ENCODE assay signal across 16 mouse cellular contexts in the genomic region with DNA sequence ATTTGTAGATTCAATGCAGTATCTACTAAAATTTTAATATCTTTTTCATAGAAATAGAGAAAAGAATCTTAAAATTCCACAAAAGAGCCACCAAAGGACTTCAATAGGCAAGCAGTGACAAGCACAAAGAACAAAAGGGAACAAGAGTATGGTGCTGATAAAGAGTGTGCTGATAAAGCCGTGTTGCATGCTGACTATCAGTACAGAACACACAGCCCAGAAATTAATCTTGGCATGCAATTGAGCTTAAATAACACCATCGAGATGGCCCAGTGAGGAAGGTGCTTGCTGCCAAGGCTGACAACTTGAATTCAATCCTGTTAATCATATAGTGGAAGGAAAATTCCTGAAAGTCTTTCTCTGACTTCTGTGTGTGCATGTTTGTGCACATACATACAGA. TPM values are rescaled to one million over a fixed set of nuclear protein-coding genes. Genes with fewer than 3 reads are reported as not detected.
DNase-seq lines count a peak whose midpoint lies in the region; ATAC-seq and TF ChIP-seq lines count a peak whose summit lies in the region.
"Had no signal": no experiment of that assay in that cellular context is flagged by ENCODE, and none has a peak within 500 bp of the region (broad histone marks: within the 10 kb centered on the region; RNA-seq: fewer than 3 reads in every experiment).

No protein-coding gene starts in this region.

- no peaks in the 10 kb centered on the region for H3K27me3 ChIP-seq in intestine, embryonic 16.5 days (replicated peaks; ENCODE audit: control insufficient read depth, insufficient read depth, low read length)
- no peaks in the 10 kb centered on the region for H3K27me3 ChIP-seq in intestine, postnatal 0 days (replicated peaks; ENCODE audit: control insufficient read depth, insufficient read depth, low read length)
- H3K27me3 ChIP-seq in liver, postnatal 0 days (ENCODE audit: insufficient read depth, low read length), result no peaks in the 10 kb centered on the region
- H3K27me3 ChIP-seq: CH12.LX; neural tube, embryonic 15.5 days had no signal

- no peak overlapping the region for H3K27ac ChIP-seq in intestine, embryonic 16.5 days (ENCODE audit: low read length)
- H3K27ac ChIP-seq in intestine, postnatal 0 days (ENCODE audit: low read depth, low read length), result no peak overlapping the region
- no peak overlapping the region for H3K27ac ChIP-seq in liver, postnatal 0 days (ENCODE audit: low read depth)
- H3K27ac ChIP-seq: midbrain, embryonic 10.5 days; neural tube, embryonic 15.5 days had no signal

- TF ChIP-seq EP300 in liver, postnatal 0 days (IDR thresholded peaks at IDR 0.05; ENCODE audit: low read depth), result peak; percentile 92

- peak; percentile 56 to 69 for DNase-seq in cerebellum, postnatal 14 days
- no peak for DNase-seq in cerebellum, adult 8-10 months
- DNase-seq in liver, postnatal 0 days, result no peak
- no peak for DNase-seq in adipocyte (ENCODE audit: low spot score)
- DNase-seq: adrenal gland, adult 2 months; cerebellum, adult 9-10 months; gastrocnemius, postnatal 14 days; kidney, postnatal 4 days; thymus, postnatal 36 days had no signal

- WGBS in intestine, embryonic 16.5 days, result 67% methylated on average over 2 of the region's 2 CpGs
- WGBS in intestine, postnatal 0 days, result 41% methylated on average over 2 of the region's 2 CpGs
- 49% methylated on average over 2 of the region's 2 CpGs for WGBS in liver, postnatal 0 days (ENCODE audit: insufficient replicate concordance)

- no peaks in the 10 kb centered on the region for H3K9me3 ChIP-seq in intestine, embryonic 16.5 days (ENCODE audit: control insufficient read depth, low read length)
- no peaks in the 10 kb centered on the region for H3K9me3 ChIP-seq in intestine, postnatal 0 days (ENCODE audit: control insufficient read depth)
- no peaks in the 10 kb centered on the region for H3K9me3 ChIP-seq in liver, postnatal 0 days (ENCODE audit: low read length)
- H3K9me3 ChIP-seq: midbrain, embryonic 10.5 days; neural tube, embryonic 15.5 days had no signal

- no peak overlapping the region for H3K9ac ChIP-seq in intestine, embryonic 16.5 days (ENCODE audit: low read depth, low read length)
- no peak overlapping the region for H3K9ac ChIP-seq in intestine, postnatal 0 days (ENCODE audit: low read depth, low read length)
- H3K9ac ChIP-seq in liver, postnatal 0 days (replicated peaks), result no peak overlapping the region
- H3K9ac ChIP-seq: neural tube, embryonic 15.5 days had no signal

- no peak overlapping the region for H3K4me3 ChIP-seq in intestine, embryonic 16.5 days (ENCODE audit: low read length)
- no peak overlapping the region for H3K4me3 ChIP-seq in intestine, postnatal 0 days (ENCODE audit: low read depth, low read length)
- no peak overlapping the region for H3K4me3 ChIP-seq in liver, postnatal 0 days (ENCODE audit: low read depth, low read length)
- H3K4me3 ChIP-seq: midbrain, embryonic 10.5 days; neural tube, embryonic 15.5 days had no signal

- H3K4me1 ChIP-seq in intestine, embryonic 16.5 days (ENCODE audit: control insufficient read depth, insufficient read depth, low read length), result no peaks in the 10 kb centered on the region
- H3K4me1 ChIP-seq in intestine, postnatal 0 days (replicated peaks; ENCODE audit: control insufficient read depth, insufficient read depth, low read length), result no peaks in the 10 kb centered on the region
- peaks cover 5% of the 10 kb centered on the region for H3K4me1 ChIP-seq in liver, postnatal 0 days (ENCODE audit: insufficient read depth)
- H3K4me1 ChIP-seq: midbrain, embryonic 10.5 days; neural tube, embryonic 15.5 days had no signal

- H3K36me3 ChIP-seq in intestine, embryonic 16.5 days (ENCODE audit: control insufficient read depth, insufficient read depth, low read length), result no peaks in the 10 kb centered on the region
- H3K36me3 ChIP-seq in intestine, postnatal 0 days (ENCODE audit: control insufficient read depth, insufficient read depth), result 0 out of 2 replicates have a peak, but pooled peaks cover 4% of the 10 kb centered on the region
- peaks cover 19% of the 10 kb centered on the region for H3K36me3 ChIP-seq in liver, postnatal 0 days (replicated peaks; ENCODE audit: insufficient read depth, low read length)

- no peak for TF ChIP-seq CTCF in intestine, postnatal 0 days (IDR thresholded peaks at IDR 0.05; ENCODE audit: low read depth)
- TF ChIP-seq CTCF in liver, postnatal 0 days (IDR thresholded peaks at IDR 0.05; ENCODE audit: low read depth), result no peak

- ATAC-seq in intestine, embryonic 16.5 days, result 0 out of 2 replicates have a peak, but pooled peaks have one; percentile 36
- no peak for ATAC-seq in intestine, postnatal 0 days
- ATAC-seq in common myeloid progenitor, adult 5-6 weeks (replicated peaks; ENCODE audit: low read depth, poor library complexity, severe bottlenecking), result peak; percentile 95
- ATAC-seq in liver, postnatal 0 days, result peak; percentile 75
- ATAC-seq in activated CD4-positive, CD25-positive, alpha-beta regulatory T cell, adult 4 months, result no peak

- H3K4me2 ChIP-seq in intestine, embryonic 16.5 days (ENCODE audit: low read depth, low read length), result no peak overlapping the region
- no peak overlapping the region for H3K4me2 ChIP-seq in intestine, postnatal 0 days (replicated peaks; ENCODE audit: low read depth)
- 0 out of 2 replicates have a peak overlapping the region, but pooled peaks have one; percentile 15 for H3K4me2 ChIP-seq in liver, postnatal 0 days (ENCODE audit: low read depth, low read length)
- H3K4me2 ChIP-seq: neural tube, embryonic 15.5 days had no signal

RNA-seq across cellular contexts. Expression of gene Mindy3, which starts 50.8 kb away (rescaled TPM):
- 21.6 and 22.2 TPM in 2 replicates for polyA plus RNA-seq in intestine, embryonic 16.5 days (2015; fragmentation: Nextera tagmentation; extraction: Ambion mirVana)
- polyA plus RNA-seq in intestine, postnatal 0 days (2015; fragmentation: Nextera tagmentation; extraction: Ambion mirVana), result 21.8 and 25.2 TPM in 2 replicates
- total RNA-seq in common myeloid progenitor, adult 5-6 weeks (2017), result 22.2 and 25.9 TPM in 2 replicates
- 12.3 and 13.1 TPM in 2 replicates for polyA plus RNA-seq in liver, postnatal 0 days (2015; fragmentation: Nextera tagmentation; extraction: Ambion mirVana)
- polyA plus RNA-seq in activated CD4-positive, CD25-positive, alpha-beta regulatory T cell, adult 4 months (2017; shearing (Covaris generic)), result 10 to 100 TPM; 37.0 to 41.9 TPM

Comparison
In these comparisons a context has a peak if more than half of its experiments do, and no peak if none do; other contexts are left out.
1. DNase-seq: peak in cerebellum, postnatal 14 days (2 of 2); none in cerebellum, adult 8-10 months (single experiment), liver, postnatal 0 days (single experiment) and adipocyte (single experiment).
2. ATAC-seq: peak in intestine, embryonic 16.5 days (single experiment), common myeloid progenitor, adult 5-6 weeks (single experiment) and liver, postnatal 0 days (single experiment); none in intestine, postnatal 0 days (single experiment) and activated CD4-positive, CD25-positive, alpha-beta regulatory T cell, adult 4 months (single experiment).